Mouse (Mus musculus): ENCODE data around the gene Ppp1r9a.

DNA sequence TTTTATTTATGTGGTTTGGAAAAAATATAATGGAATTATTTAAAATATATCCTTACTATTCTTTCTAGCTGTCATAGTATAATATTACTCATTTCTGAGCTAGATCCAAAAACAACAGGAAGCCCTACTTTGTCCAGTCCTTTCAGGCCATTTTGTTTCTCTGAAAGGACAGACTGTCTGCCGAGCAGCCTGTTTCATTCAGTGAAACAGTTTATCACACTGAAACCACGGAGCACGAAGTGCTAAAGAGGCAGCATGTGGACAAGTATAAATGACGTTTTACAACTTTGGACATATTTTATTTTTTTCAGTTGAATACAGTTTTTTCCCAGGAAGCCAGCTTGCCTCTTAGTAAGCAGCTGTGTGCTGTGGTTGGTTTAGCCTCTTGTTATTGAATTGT, 181.2 kb downstream of the Ppp1r9a start:
- TF ChIP-seq CTCF (IDR thresholded peaks at IDR 0.05; ENCODE audit: low read depth) (no peak), EP300 (IDR thresholded peaks at IDR 0.05; ENCODE audit: low read depth) (no peak)
